Mouse (Mus musculus): ENCODE data around the gene Tmem174.

Tmem174 gene

GRCm38 (mm10) chr13:98637145-98637544 lies at the start of gene Tmem174:
Gene Tmem174 (minus strand): TSS chr13:98637410.
- no peak for DNase-seq (ENCODE audit: low spot score in 2 of 2)

- no peak for DNase-seq (ENCODE audit: low spot score in 2 of 2)
Observed at GRCm38 (mm10) chr13:98684144-98684900, 47.1 kb upstream of the Tmem174 start.

- no peak for DNase-seq (ENCODE audit: low spot score in 2 of 2)
Observed at GRCm38 (mm10) chr13:98683412-98683811, 46.2 kb upstream of the Tmem174 start.

GRCm38 (mm10) chr13:98680470-98681060 lies 43.4 kb upstream of the Tmem174 start:
- no peak for DNase-seq (ENCODE audit: low spot score in 2 of 2)

- DNase-seq (ENCODE audit: low spot score in 2 of 2), result no peak
Observed at GRCm38 (mm10) chr13:98679631-98680041, 42.4 kb upstream of the Tmem174 start.

- no peak for DNase-seq (ENCODE audit: low spot score in 2 of 2)
Observed at GRCm38 (mm10) chr13:98679230-98679629, 42.0 kb upstream of the Tmem174 start.

- DNase-seq (ENCODE audit: low spot score in 2 of 2), result no peak
Observed at GRCm38 (mm10) chr13:98673922-98674321, 36.7 kb upstream of the Tmem174 start.

- no peak for DNase-seq (ENCODE audit: low spot score in 2 of 2)
Observed at GRCm38 (mm10) chr13:98669296-98669695, 32.1 kb upstream of the Tmem174 start.

GRCm38 (mm10) chr13:98667316-98667715 lies 30.1 kb upstream of the Tmem174 start:
- no peak for DNase-seq (ENCODE audit: low spot score in 2 of 2)

GRCm38 (mm10) chr13:98665240-98665639 lies 28.0 kb upstream of the Tmem174 start:
- no peak for DNase-seq (ENCODE audit: low spot score in 2 of 2)

- DNase-seq (ENCODE audit: low spot score in 2 of 2), result no peak
Observed at GRCm38 (mm10) chr13:98662173-98662675, 25.0 kb upstream of the Tmem174 start.

GRCm38 (mm10) chr13:98656034-98656471 lies 18.8 kb upstream of the Tmem174 start:
- no peak for DNase-seq (ENCODE audit: low spot score in 2 of 2)

GRCm38 (mm10) chr13:98655346-98655745 lies 18.1 kb upstream of the Tmem174 start:
- no peak for DNase-seq (ENCODE audit: low spot score in 2 of 2)

GRCm38 (mm10) chr13:98654129-98654939 lies 17.1 kb upstream of the Tmem174 start:
- peak in 1 of 2 experiments; percentile 60 for DNase-seq (ENCODE audit: low spot score in 2 of 2)

- no peak for DNase-seq (ENCODE audit: low spot score in 2 of 2)
Observed at GRCm38 (mm10) chr13:98652194-98652593, 15.0 kb upstream of the Tmem174 start.

GRCm38 (mm10) chr13:98651228-98651977 lies 14.2 kb upstream of the Tmem174 start:
- no peak for DNase-seq (ENCODE audit: low spot score in 2 of 2)

- DNase-seq (ENCODE audit: low spot score in 2 of 2), result no peak
Observed at GRCm38 (mm10) chr13:98647775-98648568, 10.8 kb upstream of the Tmem174 start.

- DNase-seq (ENCODE audit: low spot score in 2 of 2), result no peak
Observed at GRCm38 (mm10) chr13:98638507-98639166, 1.4 kb upstream of the Tmem174 start.

- no peak for DNase-seq (ENCODE audit: low spot score in 2 of 2)
Observed at GRCm38 (mm10) chr13:98636571-98636970, 639 bp downstream of the Tmem174 start.

All from cerebellum, postnatal 4 days (tissue).